Mouse (Mus musculus): ENCODE results near the gene Scgb1b24. TPM values are rescaled to one million over a fixed set of nuclear protein-coding genes. Genes with fewer than 3 reads are reported as not detected.

Gene Scgb1b24
- polyA plus RNA-seq (2012; rRNA removed): not detected in 2 replicates

DNA sequence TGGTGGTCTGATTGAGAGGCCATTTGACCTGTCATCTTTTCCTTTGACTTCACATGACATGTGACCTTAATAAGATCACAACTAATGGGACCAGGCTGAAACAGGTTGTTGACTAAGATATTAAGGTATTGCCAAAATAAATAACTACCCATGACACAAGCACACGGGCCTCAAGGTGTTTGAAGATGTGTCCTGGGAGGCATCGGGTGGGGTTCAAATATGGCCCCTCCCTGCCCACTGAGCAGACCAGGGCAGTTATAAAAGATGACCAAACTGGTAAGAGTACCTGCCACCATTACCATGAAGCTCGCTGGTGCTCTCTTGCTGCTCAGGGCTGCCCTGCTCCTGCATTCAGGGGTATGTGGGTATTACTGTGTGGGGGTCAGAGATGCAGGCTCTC is at the start of gene Scgb1b24:
Gene Scgb1b24, plus strand, starts transcription at position 301 of the 400 bp plus-strand sequence.
- no peak for DNase-seq (ENCODE audit: low read depth)

DNA sequence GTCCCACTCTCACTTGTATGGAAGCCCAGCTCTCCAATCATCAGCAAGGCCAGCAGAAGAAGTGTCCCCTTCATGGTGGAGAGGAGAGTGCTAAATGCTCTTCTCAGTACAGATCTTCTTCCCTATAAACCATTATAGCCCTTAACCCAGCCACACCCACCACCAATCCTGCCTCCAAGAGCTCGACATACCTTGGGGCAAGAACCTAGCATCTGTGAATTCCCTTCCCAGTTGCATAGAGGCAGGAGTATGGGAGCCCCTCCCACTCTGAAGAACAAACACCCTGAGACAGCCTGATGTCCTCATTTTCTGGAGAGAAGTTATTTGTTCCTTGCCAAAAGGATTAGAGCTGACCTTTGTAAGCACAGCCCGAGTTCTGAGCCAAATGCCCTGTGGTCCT is 4.4 kb upstream of the Scgb1b24 start, which contains the start of gene Scgb2b24:
Gene Scgb2b24, minus strand, starts transcription at position 101 of the 400 bp plus-strand sequence.
- no peak for DNase-seq (ENCODE audit: low read depth)

Other genes with a start within 250 kb of the Scgb1b24 start
- not detected in 2 replicates for gene Scgb2b21, start 223.3 kb upstream of the Scgb1b24 start, polyA plus RNA-seq (2012; rRNA removed)
- gene Scgb2b24, start 4.5 kb upstream of the Scgb1b24 start, polyA plus RNA-seq (2012; rRNA removed): not detected in 2 replicates
- not detected in 2 replicates for gene Scgb2b26, start 201.2 kb downstream of the Scgb1b24 start, polyA plus RNA-seq (2012; rRNA removed)